Mouse (Mus musculus): ENCODE results near the gene Inafm1.

GRCm38 (mm10) chr7:16287016-16287415, 13.6 kb upstream of the Inafm1 start:
- TF ChIP-seq CTCF (IDR thresholded peaks at IDR 0.05; ENCODE audit: control insufficient read depth, insufficient read depth, low read length): no peak
- TF ChIP-seq POLR2A (IDR thresholded peaks at IDR 0.05; ENCODE audit: borderline replicate concordance, control insufficient read depth, low read depth, low read length): no peak
